38 mouse cellular contexts compared by ENCODE assay signal in the genomic region with DNA sequence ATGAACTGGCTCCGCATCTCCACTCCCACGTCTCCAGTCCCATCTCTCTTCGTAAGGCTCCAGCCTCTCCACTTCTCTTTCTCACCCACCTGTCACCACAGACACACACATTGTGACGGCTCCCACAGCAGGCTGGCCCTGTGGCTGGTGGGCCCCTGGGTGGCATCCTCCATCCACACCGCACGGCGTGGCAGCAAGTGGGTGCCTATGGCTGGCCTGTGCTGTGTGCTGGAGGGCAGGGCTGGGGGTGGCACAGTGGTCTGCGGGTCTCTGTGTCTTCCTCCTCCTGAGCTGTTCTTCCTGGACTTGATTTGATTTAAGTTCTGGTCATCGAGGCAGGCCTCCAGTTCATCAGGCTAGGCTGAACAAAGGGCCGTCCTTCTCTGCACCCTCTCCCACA. TPM values are rescaled to one million over a fixed set of nuclear protein-coding genes. Genes with fewer than 3 reads are reported as not detected.
"Had no signal": no experiment of that assay in that cellular context is flagged by ENCODE, and none has a peak within 500 bp of the region (broad histone marks: within the 10 kb centered on the region; RNA-seq: fewer than 3 reads in every experiment).

No protein-coding gene starts in this region.

- H3K9ac ChIP-seq: embryonic facial prominence, embryonic 12.5 days; embryonic facial prominence, embryonic 15.5 days; forebrain, embryonic 12.5 days; forebrain, embryonic 13.5 days; forebrain, embryonic 15.5 days; forebrain, postnatal 0 days had no signal

- H3K4me1 ChIP-seq: embryonic facial prominence, embryonic 12.5 days; embryonic facial prominence, embryonic 15.5 days; forebrain, embryonic 10.5 days; forebrain, embryonic 12.5 days; forebrain, embryonic 13.5 days; forebrain, embryonic 15.5 days had no signal

- H3K36me3 ChIP-seq: embryonic facial prominence, embryonic 12.5 days; embryonic facial prominence, embryonic 15.5 days; forebrain, embryonic 10.5 days; forebrain, embryonic 12.5 days; forebrain, embryonic 15.5 days had no signal

- DNase-seq: cerebellum, adult 18-20 months; cerebellum, adult 2 months; cerebellum, adult 8-10 months; cerebellum, adult 9-10 months; cerebellum, adult 9-11 months; cerebellum, postnatal 10 days; cerebellum, postnatal 14 days; cerebellum, postnatal 25 days; cerebellum, postnatal 36 days; embryo, embryonic 11 days; forebrain, postnatal 0 days; gastrocnemius, adult 2 months; gastrocnemius, postnatal 10 days; gastrocnemius, postnatal 14 days; gastrocnemius, postnatal 25 days; gastrocnemius, postnatal 36 days; heart, adult 11 months; heart, adult 18-20 months; heart, adult 2 months had no signal

- H3K9me3 ChIP-seq: embryonic facial prominence, embryonic 12.5 days; embryonic facial prominence, embryonic 15.5 days; forebrain, embryonic 10.5 days; forebrain, embryonic 12.5 days; forebrain, embryonic 13.5 days; forebrain, embryonic 15.5 days had no signal

- H3K27ac ChIP-seq: embryonic facial prominence, embryonic 12.5 days; embryonic facial prominence, embryonic 15.5 days; forebrain, embryonic 10.5 days; forebrain, embryonic 12.5 days; forebrain, embryonic 13.5 days; forebrain, embryonic 15.5 days; gastrocnemius, adult 2 months had no signal

- H3K4me3 ChIP-seq: embryonic facial prominence, embryonic 12.5 days; embryonic facial prominence, embryonic 15.5 days; erythroblast, embryonic 14.5 days; forebrain, embryonic 10.5 days; forebrain, embryonic 12.5 days; forebrain, embryonic 13.5 days; forebrain, embryonic 15.5 days; gastrocnemius, adult 2 months; heart, adult 2 months had no signal

- H3K4me2 ChIP-seq: embryonic facial prominence, embryonic 12.5 days; embryonic facial prominence, embryonic 15.5 days; forebrain, embryonic 12.5 days; forebrain, embryonic 13.5 days; forebrain, embryonic 15.5 days had no signal

- ATAC-seq: forebrain, embryonic 13.5 days; forebrain, embryonic 14.5 days; forebrain, embryonic 15.5 days; forebrain, embryonic 16.5 days; forebrain, postnatal 0 days had no signal

- H3K27me3 ChIP-seq: embryonic facial prominence, embryonic 12.5 days; embryonic facial prominence, embryonic 15.5 days; forebrain, embryonic 12.5 days; forebrain, embryonic 13.5 days; forebrain, embryonic 15.5 days had no signal

RNA-seq across cellular contexts. Expression of a gene that starts 35.8 kb away (rescaled TPM):
- total RNA-seq: common myeloid progenitor, adult 5-6 weeks; granulocyte monocyte progenitor cell, adult 5-6 weeks had no signal
- polyA plus RNA-seq: erythroblast, embryonic 14.5 days had no signal

RNA-seq across cellular contexts. Expression of a gene that starts 55.7 kb away (rescaled TPM):
- total RNA-seq: common myeloid progenitor, adult 5-6 weeks; forebrain, postnatal 0 days; gastrocnemius, adult 18-20 months; gastrocnemius, adult 2 months; gastrocnemius, adult 8-10 months; gastrocnemius, postnatal 10 days; gastrocnemius, postnatal 14 days; gastrocnemius, postnatal 25 days; gastrocnemius, postnatal 36 days; gastrocnemius, postnatal 4 days; granulocyte monocyte progenitor cell, adult 5-6 weeks; heart, adult 18-20 months; heart, adult 2 months had no signal
- polyA plus RNA-seq: cerebellum, adult 2 months; cortical plate, adult 2 months; embryonic facial prominence, embryonic 11.5 days; embryonic facial prominence, embryonic 12.5 days; embryonic facial prominence, embryonic 14.5 days; embryonic facial prominence, embryonic 15.5 days; erythroblast, embryonic 14.5 days; forebrain, embryonic 10.5 days; forebrain, embryonic 11.5 days; forebrain, embryonic 12.5 days; forebrain, embryonic 13.5 days; forebrain, embryonic 14.5 days; forebrain, embryonic 15.5 days; forebrain, embryonic 16.5 days; forebrain, postnatal 0 days; frontal cortex, adult 2 months; heart, adult 2 months had no signal
